Mouse (Mus musculus) hindbrain, embryonic 10.5 days (tissue): ENCODE measurements at regions not wholly inside any gene's neighbourhood (a gene's known extent, or its start where the extent isn't known, plus 50 kb on each side); places are given as distances from the start of the nearest gene placed in this dataset.

Experiments used
- DNase-seq: peaks from one replicate; pipeline ENCODE4 v3.0.0-alpha.2; 2017; ENCODE audit warnings: low spot score
- H3K27ac ChIP-seq: fragments of 300-500 bp; sonication (generic); 2 replicates; pipeline ENCODE4 v1.5.1; 2016; ENCODE audit warnings: mild to moderate bottlenecking, moderate library complexity
- H3K27me3 ChIP-seq: fragments of 300-500 bp; sonication (generic); 2 replicates; pipeline ENCODE4 v1.6.1; 2016; ENCODE audit warnings: mild to moderate bottlenecking; ENCODE audit not compliant: poor library complexity, insufficient read depth, severe bottlenecking
- H3K36me3 ChIP-seq: fragments of 300-500 bp; sonication (generic); 2 replicates; pipeline ENCODE4 v1.6.1; 2016; ENCODE audit warnings: mild to moderate bottlenecking, moderate library complexity
- H3K4me1 ChIP-seq: fragments of 300-500 bp; sonication (generic); replicated peaks from 2 replicates; pipeline ENCODE4 v1.6.1; 2016; ENCODE audit warnings: mild to moderate bottlenecking
- H3K4me3 ChIP-seq: fragments of 300-500 bp; sonication (generic); 2 replicates; pipeline ENCODE4 v1.5.1; 2016; ENCODE audit warnings: mild to moderate bottlenecking, moderate library complexity
- H3K9me3 ChIP-seq: fragments of 300-500 bp; sonication (generic); 2 replicates; pipeline ENCODE4 v1.6.1; 2016; ENCODE audit warnings: mild to moderate bottlenecking, moderate library complexity
- whole genome bisulfite sequencing: fragments of 180-500 bp; shearing (Covaris S2); methylation state at CpG from one replicate; pipeline ENCODE4 v1.1.7; 2016; 5-methylcytosine and 5-hydroxymethylcytosine counted together

DNA sequence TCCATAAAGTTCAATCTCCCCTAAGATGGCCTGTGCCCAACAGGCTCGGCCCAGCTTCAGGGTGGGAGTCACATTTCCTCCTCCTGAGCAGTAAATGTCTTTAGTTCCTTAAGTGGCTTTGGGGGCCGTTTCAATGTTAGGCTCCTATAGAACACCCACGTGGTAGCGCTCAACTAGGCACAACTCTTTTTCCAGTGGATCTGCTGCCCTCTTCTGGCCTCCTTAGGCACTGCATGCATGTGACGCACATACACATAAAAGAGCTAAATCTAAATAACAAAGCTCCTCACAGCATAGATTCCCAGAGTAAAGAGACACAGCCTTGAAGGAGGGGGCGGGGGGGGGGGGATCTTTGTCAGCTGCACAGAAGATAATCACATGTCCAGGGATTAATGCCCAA is 233.6 kb downstream of the Agtpbp1 start:
- H3K27me3 ChIP-seq, result no peaks in the 10 kb centered on the region
- H3K9me3 ChIP-seq, result 0 out of 2 replicates have a peak, but pooled peaks cover 4% of the 10 kb centered on the region
- no peak overlapping the region for H3K4me3 ChIP-seq
- peak; percentile 22 for DNase-seq
- no peak overlapping the region for H3K27ac ChIP-seq
- WGBS, result 53% methylated on average over 6 of the region's 6 CpGs
- H3K36me3 ChIP-seq, result no peaks in the 10 kb centered on the region
- no peaks in the 10 kb centered on the region for H3K4me1 ChIP-seq

DNA sequence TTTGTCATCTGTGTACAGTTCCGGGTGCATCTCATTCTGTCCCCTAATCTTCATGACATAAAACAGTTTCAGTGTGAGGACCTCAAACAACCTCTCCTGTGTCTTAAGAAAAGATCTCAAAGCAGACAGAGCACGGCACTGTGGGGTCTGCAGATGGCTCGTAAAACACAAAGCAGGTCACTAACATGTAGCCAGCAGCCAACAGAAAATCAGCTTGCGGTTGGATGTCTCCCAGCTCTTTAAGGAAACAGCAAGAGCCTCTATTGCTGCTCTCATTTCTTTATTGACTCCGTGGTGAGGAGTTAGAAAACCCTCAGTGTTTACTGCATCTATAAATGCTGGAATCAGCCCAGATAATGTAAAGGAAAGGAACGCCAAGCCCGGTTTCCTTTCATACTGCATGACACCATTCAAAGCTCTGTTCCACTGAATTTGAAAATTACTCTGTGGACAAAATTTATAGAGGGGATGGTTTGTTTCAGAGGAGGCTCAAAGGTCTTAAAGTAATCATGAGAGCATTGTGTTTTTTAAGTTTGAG is 234.3 kb downstream of the Agtpbp1 start:
- 0 out of 2 replicates have a peak, but pooled peaks cover 4% of the 10 kb centered on the region for H3K9me3 ChIP-seq
- no peak for DNase-seq
- no peaks in the 10 kb centered on the region for H3K36me3 ChIP-seq
- H3K4me3 ChIP-seq, result no peak overlapping the region
- 85% methylated on average over 7 of the region's 7 CpGs for WGBS
- H3K4me1 ChIP-seq, result no peaks in the 10 kb centered on the region
- no peaks in the 10 kb centered on the region for H3K27me3 ChIP-seq
- no peak overlapping the region for H3K27ac ChIP-seq

DNA sequence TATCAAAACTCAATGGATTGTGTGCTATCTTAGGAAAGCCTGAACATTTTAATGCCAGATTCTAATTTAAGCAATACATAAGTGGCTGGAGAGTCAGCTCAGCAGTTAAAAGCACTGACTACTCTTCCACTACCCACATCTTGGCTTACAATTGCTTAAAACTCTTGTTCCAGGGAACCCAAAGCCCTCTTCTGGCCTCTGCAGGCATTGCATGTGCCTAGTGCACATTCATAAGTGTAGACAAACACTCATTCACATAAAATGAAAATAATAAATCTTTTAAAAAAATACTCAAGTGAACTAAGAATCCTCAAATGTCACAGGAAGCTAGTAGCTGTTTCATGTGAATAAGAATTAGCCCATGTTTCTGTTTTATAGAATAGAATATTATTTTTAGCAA is 236.5 kb downstream of the Agtpbp1 start:
- Histone ChIP-seq H3K4me1 (no peaks in the 10 kb centered on the region), H3K27ac (no peak overlapping the region), H3K36me3 (no peaks in the 10 kb centered on the region), H3K9me3 (0 out of 2 replicates have a peak, but pooled peaks cover 4% of the 10 kb centered on the region), H3K4me3 (no peak overlapping the region), H3K27me3 (no peaks in the 10 kb centered on the region)
- no peak for DNase-seq

DNA sequence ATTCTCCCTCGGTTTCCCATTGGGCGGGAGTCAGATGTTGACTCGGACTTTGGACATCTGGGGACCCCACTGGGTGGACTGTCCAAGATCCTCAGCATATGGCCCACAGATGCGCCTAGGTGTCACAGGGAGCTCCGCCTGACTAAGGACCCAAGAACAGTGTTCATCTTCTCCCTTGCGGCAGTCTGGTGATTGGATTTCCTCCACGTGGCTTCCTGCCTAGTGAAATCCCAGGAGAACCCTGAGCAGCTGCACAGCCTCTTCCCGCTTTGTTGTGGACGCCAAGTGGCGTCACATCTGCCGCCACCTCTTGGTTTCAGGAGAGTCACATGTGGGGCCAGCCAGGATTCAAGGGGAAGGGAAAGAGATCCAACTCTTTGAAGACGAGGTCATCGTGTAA is 243.2 kb downstream of the Agtpbp1 start:
- H3K27me3 ChIP-seq, result no peaks in the 10 kb centered on the region
- 0 out of 2 replicates have a peak, but pooled peaks cover 2% of the 10 kb centered on the region for H3K4me1 ChIP-seq
- 85% methylated on average over 13 of the region's 13 CpGs for WGBS
- H3K36me3 ChIP-seq, result no peaks in the 10 kb centered on the region
- 0 out of 2 replicates have a peak, but pooled peaks cover 2% of the 10 kb centered on the region for H3K9me3 ChIP-seq
- DNase-seq, result no peak
- no peak overlapping the region for H3K27ac ChIP-seq
- H3K4me3 ChIP-seq, result no peak overlapping the region

DNA sequence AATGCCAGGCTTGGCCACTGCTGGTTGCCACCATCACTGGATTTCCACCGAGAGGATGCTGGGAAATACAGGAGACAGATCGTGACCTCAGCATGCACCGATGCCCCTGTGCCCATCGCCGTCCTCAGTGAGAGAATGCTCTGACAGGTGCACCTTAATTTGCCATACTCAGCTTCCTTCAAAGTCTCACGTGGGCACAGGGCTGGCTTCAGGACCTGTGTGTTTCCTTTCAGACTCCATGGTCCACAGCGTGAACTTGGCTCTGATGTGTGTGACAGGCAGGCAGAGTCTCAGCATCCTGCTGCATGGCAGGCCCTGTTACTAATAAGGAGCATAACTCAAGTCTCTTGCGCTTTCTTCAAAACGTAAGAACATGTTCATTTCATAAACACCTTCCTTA is 246.6 kb downstream of the Agtpbp1 start:
- H3K9me3 ChIP-seq, result 0 out of 2 replicates have a peak, but pooled peaks cover 2% of the 10 kb centered on the region
- no peaks in the 10 kb centered on the region for H3K27me3 ChIP-seq
- WGBS, result 94% methylated on average over 9 of the region's 9 CpGs
- H3K4me3 ChIP-seq, result no peak overlapping the region
- DNase-seq, result no peak
- H3K27ac ChIP-seq, result no peak overlapping the region
- no peaks in the 10 kb centered on the region for H3K36me3 ChIP-seq
- H3K4me1 ChIP-seq, result 0 out of 2 replicates have a peak, but pooled peaks cover 4% of the 10 kb centered on the region

DNA sequence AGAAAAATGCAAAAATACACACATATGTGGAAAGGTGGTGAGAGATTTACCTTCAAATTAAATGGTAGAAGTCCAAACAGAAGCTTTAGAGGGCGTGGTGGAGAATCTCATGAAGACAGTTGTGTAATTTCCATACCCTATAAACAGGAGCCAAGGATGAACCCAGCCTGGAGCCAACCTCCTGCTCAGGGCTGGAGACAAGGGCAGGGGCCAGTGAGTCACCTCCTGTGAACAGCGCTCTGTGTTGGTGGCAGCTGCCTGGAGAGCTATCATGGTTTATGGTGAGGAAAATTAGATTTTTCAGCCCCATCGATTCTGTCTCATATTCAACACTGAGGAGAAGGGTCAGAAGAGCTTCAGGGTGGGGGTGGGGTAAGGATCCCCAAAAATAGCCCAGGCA is 261.1 kb downstream of the Agtpbp1 start:
- WGBS, result 90% methylated on average over 3 of the region's 3 CpGs
- no peaks in the 10 kb centered on the region for H3K36me3 ChIP-seq

DNA sequence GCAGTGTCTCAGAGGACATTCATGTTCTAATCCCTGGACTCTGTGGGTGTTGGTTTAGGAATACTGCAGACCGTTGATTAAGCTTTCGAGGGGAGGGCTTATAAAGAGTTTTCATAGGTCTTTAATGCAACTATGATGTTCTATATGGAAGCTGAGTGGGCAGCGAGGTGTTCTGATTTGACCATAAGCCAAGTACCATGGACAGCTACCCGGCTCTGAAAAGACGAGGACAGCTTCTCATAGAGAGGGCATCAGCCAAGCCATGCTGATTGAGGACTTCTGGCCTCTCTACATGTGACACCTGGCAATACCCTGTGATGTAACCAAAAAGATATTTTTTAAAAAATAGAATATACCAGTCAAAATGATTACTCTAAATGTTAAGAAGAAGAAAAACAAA is 261.6 kb downstream of the Agtpbp1 start:
- H3K27ac ChIP-seq, result no peak overlapping the region
- H3K27me3 ChIP-seq, result no peaks in the 10 kb centered on the region
- no peak overlapping the region for H3K4me3 ChIP-seq
- 50% methylated on average over 5 of the region's 5 CpGs for WGBS
- H3K4me1 ChIP-seq, result no peaks in the 10 kb centered on the region
- no peaks in the 10 kb centered on the region for H3K36me3 ChIP-seq
- no peaks in the 10 kb centered on the region for H3K9me3 ChIP-seq
- peak; percentile 21 for DNase-seq

More for the DNA sequence above, 261.1 kb downstream of the Agtpbp1 start:
- Histone ChIP-seq H3K9me3 (no peaks in the 10 kb centered on the region), H3K27me3 (no peaks in the 10 kb centered on the region), H3K4me3 (no peak overlapping the region), H3K4me1 (no peaks in the 10 kb centered on the region), H3K27ac (no peak overlapping the region)
- DNase-seq, result no peak

DNA sequence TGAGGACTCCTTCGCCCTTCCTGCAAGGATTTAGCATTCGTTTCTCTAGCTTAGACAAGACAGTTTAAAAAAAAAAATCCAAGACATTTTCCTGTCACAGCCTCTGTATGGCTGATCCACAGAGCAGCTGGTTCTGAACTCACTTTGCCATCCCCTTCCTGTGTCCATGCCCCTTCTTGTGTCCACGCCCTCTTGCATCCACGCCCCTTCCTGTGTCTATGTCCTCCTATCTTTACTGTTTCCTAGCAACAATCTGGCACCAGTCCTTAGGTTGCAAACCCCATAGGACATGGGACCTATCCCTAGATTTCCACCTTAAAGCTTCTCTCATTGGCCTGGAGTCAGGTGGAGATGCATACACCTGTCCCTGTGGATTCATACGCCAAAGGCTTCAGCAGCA is 264.8 kb downstream of the Agtpbp1 start:
- no peaks in the 10 kb centered on the region for H3K9me3 ChIP-seq
- H3K27me3 ChIP-seq, result no peaks in the 10 kb centered on the region
- H3K36me3 ChIP-seq, result no peaks in the 10 kb centered on the region
- H3K27ac ChIP-seq, result no peak overlapping the region
- WGBS, result 90% methylated on average over 5 of the region's 5 CpGs
- H3K4me1 ChIP-seq, result 0 out of 2 replicates have a peak, but pooled peaks cover 4% of the 10 kb centered on the region
- no peak for DNase-seq
- H3K4me3 ChIP-seq, result no peak overlapping the region

DNA sequence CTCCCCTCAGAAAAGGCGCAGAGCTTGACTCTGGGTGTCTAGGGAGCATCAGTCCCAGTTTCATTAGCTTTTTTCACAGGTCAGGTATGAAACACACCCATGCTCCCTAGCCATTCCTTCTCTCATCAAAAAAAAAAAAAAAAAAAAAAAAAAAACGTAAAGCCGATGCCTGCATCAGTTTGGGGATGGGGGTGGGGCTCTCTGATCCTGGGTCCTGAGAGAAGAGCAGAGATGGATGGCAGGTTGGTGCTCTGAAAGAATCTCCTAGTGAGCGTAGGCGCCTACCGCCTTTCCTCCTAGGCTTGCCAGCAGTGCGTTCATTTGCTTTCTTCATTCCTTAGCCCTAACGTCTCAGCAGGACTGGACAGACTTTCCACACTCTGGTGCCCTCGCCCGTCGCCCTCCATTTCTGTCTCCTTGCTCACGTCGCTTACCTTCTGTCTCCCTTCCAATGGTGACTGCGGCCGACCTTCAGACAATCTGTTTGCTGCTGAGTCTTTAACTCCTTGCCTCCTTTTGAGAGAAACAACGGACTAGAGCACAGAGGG is 267.5 kb downstream of the Agtpbp1 start:
- H3K4me3 ChIP-seq, result no peak overlapping the region
- 69% methylated on average over 16 of the region's 16 CpGs for whole genome bisulfite sequencing
- DNase-seq, result no peak
- no peaks in the 10 kb centered on the region for H3K9me3 ChIP-seq
- H3K4me1 ChIP-seq, result 0 out of 2 replicates have a peak, but pooled peaks cover 4% of the 10 kb centered on the region
- H3K27me3 ChIP-seq, result no peaks in the 10 kb centered on the region
- H3K36me3 ChIP-seq, result no peaks in the 10 kb centered on the region
- H3K27ac ChIP-seq, result no peak overlapping the region

DNA sequence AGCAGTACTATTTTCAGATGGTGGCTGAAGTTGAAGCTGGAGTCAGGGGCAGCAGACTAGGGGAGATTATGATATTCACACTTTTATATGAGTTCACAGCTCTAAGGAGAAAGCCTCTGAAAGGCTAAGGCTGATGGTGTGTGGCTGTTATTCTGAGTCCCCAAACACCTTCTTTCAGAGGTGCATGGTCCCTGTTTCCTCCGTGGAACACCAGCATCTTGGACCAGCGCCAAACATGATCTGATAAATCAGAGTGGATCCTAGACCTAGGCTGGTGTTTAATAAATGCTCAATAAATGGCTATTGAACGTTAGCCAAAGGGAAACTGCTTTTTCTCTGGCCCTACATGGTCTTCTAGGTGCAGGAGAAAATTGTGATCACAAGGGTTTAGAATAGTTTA is 269.2 kb downstream of the Agtpbp1 start:
- Histone ChIP-seq H3K4me1 (0 out of 2 replicates have a peak, but pooled peaks cover 4% of the 10 kb centered on the region), H3K27ac (no peak overlapping the region), H3K36me3 (no peaks in the 10 kb centered on the region), H3K4me3 (no peak overlapping the region), H3K27me3 (no peaks in the 10 kb centered on the region), H3K9me3 (no peaks in the 10 kb centered on the region)
- no peak for DNase-seq
- 71% methylated on average over 3 of the region's 3 CpGs for WGBS

DNA sequence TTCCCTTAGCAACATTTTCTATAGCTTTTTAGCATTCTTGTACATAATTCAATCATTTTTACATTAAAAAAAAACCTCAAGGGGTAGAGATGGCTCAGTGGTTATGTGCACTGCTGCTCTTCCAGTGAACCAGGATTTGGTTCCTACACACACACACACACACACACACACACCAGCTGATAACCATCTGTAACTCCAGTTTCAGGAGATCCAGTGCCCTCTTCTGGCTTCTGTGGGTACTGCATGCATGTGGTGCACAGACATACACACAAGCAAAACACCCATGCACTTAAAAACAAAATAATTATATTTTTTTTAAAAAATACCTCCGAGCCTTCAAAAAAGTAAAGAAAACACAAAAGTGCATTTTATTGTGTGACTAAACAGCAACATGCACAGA is 270.6 kb downstream of the Agtpbp1 start:
- H3K27me3 ChIP-seq, result no peaks in the 10 kb centered on the region
- no peak overlapping the region for H3K27ac ChIP-seq
- H3K4me3 ChIP-seq, result no peak overlapping the region
- H3K36me3 ChIP-seq, result no peaks in the 10 kb centered on the region
- WGBS, result 61% methylated on average over 1 of the region's 1 CpGs
- DNase-seq, result peak; percentile 48
- H3K9me3 ChIP-seq, result no peaks in the 10 kb centered on the region
- H3K4me1 ChIP-seq, result 0 out of 2 replicates have a peak, but pooled peaks cover 4% of the 10 kb centered on the region

DNA sequence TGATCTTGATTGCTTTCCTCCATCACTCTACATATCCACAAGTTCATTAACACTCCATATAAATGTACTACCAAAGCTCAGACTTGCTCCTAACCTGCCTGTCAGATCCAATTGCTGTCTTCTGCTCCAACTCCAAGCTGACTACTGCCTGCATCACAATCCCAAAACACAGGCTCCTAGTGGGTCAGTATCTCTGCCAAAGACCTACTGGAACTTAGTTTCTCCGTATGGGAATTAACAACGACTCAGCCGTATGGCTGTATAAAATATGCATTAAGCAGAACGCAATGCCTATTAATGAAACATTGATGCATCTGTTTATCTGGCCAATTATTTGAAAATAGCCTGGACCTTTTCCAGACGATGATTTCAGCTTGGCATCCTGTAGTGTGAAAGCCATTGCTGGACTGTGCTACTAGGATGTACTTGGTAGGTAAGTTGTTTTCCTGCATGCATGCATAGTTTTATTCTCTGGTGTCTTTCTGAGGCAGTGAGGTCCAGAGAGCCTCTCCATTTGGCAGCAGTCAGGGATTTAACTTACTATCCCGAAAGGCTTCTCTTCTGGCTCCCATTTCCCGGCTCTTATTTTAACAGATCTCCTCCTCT is 271.2 kb downstream of the Agtpbp1 start:
- Histone ChIP-seq H3K4me3 (no peak overlapping the region), H3K27ac (no peak overlapping the region), H3K27me3 (no peaks in the 10 kb centered on the region), H3K36me3 (no peaks in the 10 kb centered on the region), H3K4me1 (0 out of 2 replicates have a peak, but pooled peaks cover 4% of the 10 kb centered on the region), H3K9me3 (no peaks in the 10 kb centered on the region)
- DNase-seq, result no peak
- 92% methylated on average over 7 of the region's 7 CpGs for WGBS

DNA sequence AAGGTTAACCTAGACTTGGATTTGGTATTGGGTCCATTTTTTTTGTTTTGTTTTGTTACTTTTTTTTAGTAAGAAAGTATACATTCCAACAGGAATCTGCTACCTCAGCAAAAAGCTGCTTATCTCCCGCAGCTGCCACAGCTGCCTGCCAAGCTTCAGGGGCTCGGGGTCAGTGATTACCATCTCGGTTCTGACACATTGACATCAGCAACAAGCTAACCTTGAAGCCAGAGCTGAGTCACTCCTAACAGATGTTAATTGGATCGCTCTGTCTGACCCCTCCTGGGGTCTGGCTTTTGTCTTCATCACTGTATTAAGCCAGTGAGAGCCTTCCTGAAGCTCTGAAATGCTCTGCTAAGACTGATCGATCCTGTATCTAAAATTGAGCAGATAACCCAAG is 292.1 kb downstream of the Agtpbp1 start:
- no peak overlapping the region for H3K4me3 ChIP-seq
- H3K27me3 ChIP-seq, result no peaks in the 10 kb centered on the region
- no peaks in the 10 kb centered on the region for H3K36me3 ChIP-seq
- H3K4me1 ChIP-seq, result peaks cover 18% of the 10 kb centered on the region
- H3K27ac ChIP-seq, result no peak overlapping the region
- H3K9me3 ChIP-seq, result no peaks in the 10 kb centered on the region
- WGBS, result 3% methylated on average over 5 of the region's 5 CpGs
- peak; percentile 38 for DNase-seq
